In the genomic region with DNA sequence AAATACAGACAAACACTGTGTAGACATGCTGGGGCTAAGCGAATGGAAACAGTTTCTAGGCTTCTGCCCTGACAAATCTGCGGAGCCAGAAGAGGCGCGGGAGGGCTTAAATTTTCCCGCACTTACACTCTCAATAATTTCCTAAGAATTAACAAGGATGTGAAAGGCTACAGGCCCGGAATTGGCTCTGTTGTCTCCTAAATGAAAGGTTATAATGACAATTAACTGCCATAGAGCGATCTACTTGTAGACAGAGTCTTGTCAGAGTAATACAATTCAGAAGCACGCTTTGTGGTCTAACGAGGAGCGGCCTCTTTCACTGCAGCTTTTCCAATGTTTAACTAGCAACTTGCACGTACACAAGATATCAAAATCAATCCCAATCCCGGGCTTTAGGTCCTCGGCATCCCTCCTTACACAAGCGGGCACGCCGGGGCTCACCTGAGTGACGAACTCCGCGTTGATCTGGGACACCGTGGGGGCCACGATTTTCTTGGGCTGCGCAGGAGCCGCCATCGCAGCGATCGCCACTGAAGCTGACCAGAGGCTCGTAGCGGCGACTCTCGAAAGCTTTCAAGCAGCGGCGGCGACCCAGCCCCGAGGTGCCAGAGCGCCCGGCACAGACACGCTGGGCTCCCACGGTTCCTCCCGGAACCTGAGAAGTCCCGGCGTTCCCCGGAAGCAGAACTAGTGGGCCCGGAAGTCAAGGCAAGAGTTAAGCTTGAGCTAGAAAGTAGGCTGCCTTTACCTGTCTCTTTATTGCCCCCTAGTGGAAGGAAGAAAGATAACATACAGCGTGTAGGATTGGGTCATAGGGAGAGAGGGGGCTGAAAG, we compare ENCODE assay signal across 8 mouse cellular contexts. TPM values are rescaled to one million over a fixed set of nuclear protein-coding genes. Genes with fewer than 3 reads are reported as not detected.
DNase-seq lines count a peak whose midpoint lies in the region; ATAC-seq and TF ChIP-seq lines count a peak whose summit lies in the region.

No protein-coding gene starts in this region.

- peak overlapping the region; percentile 84 for H3K4me2 ChIP-seq in embryonic facial prominence, embryonic 14.5 days (ENCODE audit: low read depth, low read length)
- peak overlapping the region; percentile 91 for H3K4me2 ChIP-seq in limb, embryonic 13.5 days (replicated peaks)
- peak overlapping the region; percentile 98 for H3K4me2 ChIP-seq in midbrain, embryonic 16.5 days (ENCODE audit: low read length)

- DNase-seq in 416B (ENCODE audit: low read depth): peak; percentile 91
- DNase-seq in adrenal gland, postnatal 4 days (ENCODE audit: low spot score in 2 of 2): peak; percentile 25 to 55
- DNase-seq in embryonic facial prominence, embryonic 14.5 days (ENCODE audit: low spot score): peak; percentile 96
- peak; percentile 80 to 86 for DNase-seq in heart, adult 2 months
- DNase-seq in kidney, adult 8-10 months: peak; percentile 83 to 84
- peak; percentile 71 to 81 for DNase-seq in spleen, postnatal 10 days (ENCODE audit: low spot score in 2 of 2)

- peak; percentile 96 for ATAC-seq in embryonic facial prominence, embryonic 14.5 days (ENCODE audit: low read depth)
- peak; percentile 94 for ATAC-seq in limb, embryonic 13.5 days (ENCODE audit: low FRiP score, low read depth)
- peak; percentile 98 for ATAC-seq in midbrain, embryonic 16.5 days

- peaks cover 8% of the 10 kb centered on the region for H3K4me1 ChIP-seq in embryonic facial prominence, embryonic 14.5 days (ENCODE audit: control insufficient read depth, insufficient read depth, low read length)
- H3K4me1 ChIP-seq in heart, adult 2 months (ENCODE audit: control insufficient read depth, insufficient read depth, low read length): peaks cover 4% of the 10 kb centered on the region
- H3K4me1 ChIP-seq in limb, embryonic 13.5 days: peaks cover 14% of the 10 kb centered on the region
- peaks cover 13% of the 10 kb centered on the region for H3K4me1 ChIP-seq in midbrain, embryonic 16.5 days (ENCODE audit: control insufficient read depth, insufficient read depth, low read length)

- peak overlapping the region; percentile 94 for H3K9ac ChIP-seq in embryonic facial prominence, embryonic 14.5 days (ENCODE audit: low read depth, low read length)
- H3K9ac ChIP-seq in heart, adult 2 months (ENCODE audit: low read depth, low read length): peak overlapping the region; percentile 99
- peak overlapping the region; percentile 85 for H3K9ac ChIP-seq in limb, embryonic 13.5 days
- peak overlapping the region; percentile 79 for H3K9ac ChIP-seq in midbrain, embryonic 16.5 days (ENCODE audit: low read depth, low read length)

- peaks cover 12% of the 10 kb centered on the region for H3K36me3 ChIP-seq in embryonic facial prominence, embryonic 14.5 days (ENCODE audit: control insufficient read depth, insufficient read depth, low read length)
- H3K36me3 ChIP-seq in heart, adult 2 months (ENCODE audit: control insufficient read depth, insufficient read depth, low read length): peaks cover 6% of the 10 kb centered on the region
- peaks cover 17% of the 10 kb centered on the region for H3K36me3 ChIP-seq in limb, embryonic 13.5 days
- H3K36me3 ChIP-seq in midbrain, embryonic 16.5 days (ENCODE audit: control insufficient read depth, insufficient read depth, low read length): peaks cover 9% of the 10 kb centered on the region; the same call in 1 of the 2 replicates

- TF ChIP-seq CTCF in heart, adult 2 months (IDR thresholded peaks at IDR 0.05): peak; percentile 90

- H3K27me3 ChIP-seq in embryonic facial prominence, embryonic 14.5 days (replicated peaks; ENCODE audit: control insufficient read depth, insufficient read depth, low read length): no peaks in the 10 kb centered on the region
- no peaks in the 10 kb centered on the region for H3K27me3 ChIP-seq in heart, adult 2 months (ENCODE audit: control insufficient read depth, insufficient read depth, low read length)
- no peaks in the 10 kb centered on the region; the same call in 1 of the 2 replicates for H3K27me3 ChIP-seq in limb, embryonic 13.5 days
- H3K27me3 ChIP-seq in midbrain, embryonic 16.5 days (ENCODE audit: control insufficient read depth, insufficient read depth, low read depth, low read length): no peaks in the 10 kb centered on the region

- TF ChIP-seq POLR2A in heart, adult 2 months (IDR thresholded peaks at IDR 0.05; ENCODE audit: insufficient read depth, low read depth, low read length): peak; percentile 75

- 0 out of 2 replicates have a peak, but pooled peaks have one; percentile 27 for TF ChIP-seq EP300 in heart, adult 2 months (IDR thresholded peaks at IDR 0.05; ENCODE audit: insufficient read depth, low read depth, low read length)

- peaks cover 8% of the 10 kb centered on the region for H3K79me2 ChIP-seq in heart, adult 2 months (replicated peaks; ENCODE audit: control insufficient read depth, insufficient read depth, low read length)

- no peaks in the 10 kb centered on the region for H3K9me3 ChIP-seq in embryonic facial prominence, embryonic 14.5 days (ENCODE audit: control insufficient read depth, low read length)
- no peaks in the 10 kb centered on the region for H3K9me3 ChIP-seq in limb, embryonic 13.5 days
- H3K9me3 ChIP-seq in midbrain, embryonic 16.5 days (replicated peaks; ENCODE audit: control insufficient read depth, low read length, poor library complexity, severe bottlenecking): no peaks in the 10 kb centered on the region

- WGBS in embryonic facial prominence, embryonic 14.5 days: under 1% methylated on average over 43 of the region's 44 CpGs
- WGBS in heart, adult 2 months: under 1% methylated on average over 44 of the region's 44 CpGs
- WGBS in limb, embryonic 13.5 days: under 1% methylated on average over 44 of the region's 44 CpGs
- under 1% methylated on average over 44 of the region's 44 CpGs for WGBS in midbrain, embryonic 16.5 days

- intact Hi-C loops in heart, adult 2 months (cut with DNase I): loop anchor here (1.0 kb wide), 1 partner anchor 26 kb away; a partner anchor contains a TSS

- H3K4me3 ChIP-seq in embryonic facial prominence, embryonic 14.5 days (ENCODE audit: low read depth, low read length): peak overlapping the region; percentile 92
- H3K4me3 ChIP-seq in heart, adult 2 months: peak overlapping the region; percentile 93
- peak overlapping the region; percentile 80 for H3K4me3 ChIP-seq in limb, embryonic 13.5 days
- peak overlapping the region; percentile 70 for H3K4me3 ChIP-seq in midbrain, embryonic 16.5 days (ENCODE audit: low read depth, low read length)

- no peak overlapping the region for H3K27ac ChIP-seq in embryonic facial prominence, embryonic 14.5 days (replicated peaks; ENCODE audit: low read depth, low read length)
- H3K27ac ChIP-seq in heart, adult 2 months: peak overlapping the region; percentile 71
- H3K27ac ChIP-seq in limb, embryonic 13.5 days: no peak overlapping the region
- no peak overlapping the region for H3K27ac ChIP-seq in midbrain, embryonic 16.5 days (ENCODE audit: low read length)

RNA-seq across cellular contexts. Expression of a gene that starts 12.0 kb away (rescaled TPM):
- total RNA-seq in adrenal gland, postnatal 4 days (2021): 10 to 100 TPM; 37.2 to 39.3 TPM
- 44.9 and 48.3 TPM in 2 replicates for polyA plus RNA-seq in embryonic facial prominence, embryonic 14.5 days (2014; fragmentation: Nextera tagmentation; extraction: Ambion mirVana)
- 10 to 100 TPM; 17.6 to 17.7 TPM for total RNA-seq in heart, adult 2 months (2021)
- polyA plus RNA-seq in heart, adult 2 months (2012; rRNA removed): 10.3 and 16.0 TPM in 2 replicates
- polyA plus RNA-seq in limb, embryonic 13.5 days (2015; fragmentation: Nextera tagmentation; extraction: Ambion mirVana): 45.1 and 50.1 TPM in 2 replicates
- 32.0 and 43.5 TPM in 2 replicates for polyA plus RNA-seq in midbrain, embryonic 16.5 days (2015; fragmentation: Nextera tagmentation; extraction: Ambion mirVana)

RNA-seq across cellular contexts. Expression of a gene that starts 26.4 kb away (rescaled TPM):
- 10 to 100 TPM; 15.4 TPM for total RNA-seq in adrenal gland, postnatal 4 days (2021)
- polyA plus RNA-seq in embryonic facial prominence, embryonic 14.5 days (2014; fragmentation: Nextera tagmentation; extraction: Ambion mirVana): 4.8 and 6.7 TPM in 2 replicates
- 10 to 100 TPM; 16.8 to 18.6 TPM for total RNA-seq in heart, adult 2 months (2021)
- polyA plus RNA-seq in heart, adult 2 months (2012; rRNA removed): 3.4 and 9.0 TPM in 2 replicates
- polyA plus RNA-seq in limb, embryonic 13.5 days (2015; fragmentation: Nextera tagmentation; extraction: Ambion mirVana): 5.1 and 5.7 TPM in 2 replicates
- 5.8 and 6.3 TPM in 2 replicates for polyA plus RNA-seq in midbrain, embryonic 16.5 days (2015; fragmentation: Nextera tagmentation; extraction: Ambion mirVana)

Comparison
In these comparisons a context has a peak if more than half of its experiments do, and no peak if none do; other contexts are left out.
1. DNase-seq: peak in every context shown above with its lines; median percentile 96 in embryonic facial prominence, embryonic 14.5 days; 91 in 416B; 84 in kidney, adult 8-10 months; 83 in heart, adult 2 months; 76 in spleen, postnatal 10 days; 40 in adrenal gland, postnatal 4 days.